Mouse (Mus musculus) MEL-GATA-1-ER (cell line): ENCODE measurements around the gene Npr2.
"Not testable (repeated sequence)": the region's sequence is repeated elsewhere in the genome, so short reads cannot be mapped to it uniquely, and the experiment has no call there.

Source experiments
- DNase-seq: peaks from one replicate; pipeline ENCODE4 v3.0.0-alpha.2; 2012; ENCODE audit warnings: low read depth; ENCODE audit errors: extremely low read depth

The Npr2 gene

GRCm38 (mm10) chr4:43631046-43631955 is at the start of gene Npr2:
TSS of gene Npr2 (plus strand) at chr4:43631935.
- no peak for DNase-seq

GRCm38 (mm10) chr4:43582241-43582640 is 49.5 kb upstream of the Npr2 start:
- DNase-seq, result no peak

- DNase-seq, result no peak
These were observed 48.3 kb upstream of the Npr2 start for GRCm38 (mm10) chr4:43583421-43583820.

GRCm38 (mm10) chr4:43584444-43585416 is 47.0 kb upstream of the Npr2 start, which contains the start of gene Msmp:
TSS of gene Msmp (minus strand) at chr4:43584494.
- DNase-seq, result no peak

- no peak for DNase-seq
These were observed 46.1 kb upstream of the Npr2 start for GRCm38 (mm10) chr4:43585682-43586081.

- DNase-seq, result no peak
These were observed 45.3 kb upstream of the Npr2 start for GRCm38 (mm10) chr4:43586411-43586810.

- no peak for DNase-seq
These were observed 44.1 kb upstream of the Npr2 start for GRCm38 (mm10) chr4:43587681-43588080.

- DNase-seq, result no peak
These were observed 40.2 kb upstream of the Npr2 start for GRCm38 (mm10) chr4:43591543-43591942.

- DNase-seq, result no peak
These were observed 39.8 kb upstream of the Npr2 start for GRCm38 (mm10) chr4:43591961-43592360.

- DNase-seq, result no peak
These were observed 38.3 kb upstream of the Npr2 start for GRCm38 (mm10) chr4:43593453-43593852.

GRCm38 (mm10) chr4:43596597-43596996 is 35.1 kb upstream of the Npr2 start:
- not testable (repeated sequence) for DNase-seq

- no peak for DNase-seq
These were observed 33.5 kb upstream of the Npr2 start for GRCm38 (mm10) chr4:43598200-43598599.

GRCm38 (mm10) chr4:43598650-43599380 is 32.9 kb upstream of the Npr2 start:
- DNase-seq, result peak; percentile 45

GRCm38 (mm10) chr4:43600195-43600934 is 31.4 kb upstream of the Npr2 start:
- DNase-seq, result no peak

GRCm38 (mm10) chr4:43604099-43604498 is 27.6 kb upstream of the Npr2 start:
- DNase-seq, result no peak

- DNase-seq, result peak; percentile 92
These were observed 26.7 kb upstream of the Npr2 start for GRCm38 (mm10) chr4:43604751-43605685.

GRCm38 (mm10) chr4:43612534-43612933 is 19.2 kb upstream of the Npr2 start:
- peak; percentile 95 for DNase-seq

GRCm38 (mm10) chr4:43613060-43613730 is 18.5 kb upstream of the Npr2 start:
- peak; percentile 83 for DNase-seq
